Mouse (Mus musculus): ENCODE measurements around the gene Cnih4. TPM values are rescaled to one million over a fixed set of nuclear protein-coding genes. Genes with fewer than 3 reads are reported as not detected.
A peak's percentile ranks its signal among the peaks of the same experiment; 100 is the strongest.

Gene Cnih4
- polyA plus RNA-seq, 1 experiment, result 109 TPM

- no peak for TF ChIP-seq USF1 (IDR thresholded peaks at IDR 0.05; ENCODE audit: low read depth)
- peak; percentile 62 for TF ChIP-seq MAX (IDR thresholded peaks at IDR 0.05)
- peak; percentile 32 for TF ChIP-seq FOSL1 (IDR thresholded peaks at IDR 0.05; ENCODE audit: insufficient read depth, low read length, poor library complexity, severe bottlenecking)
- Histone ChIP-seq H3K27me3 (ENCODE audit: control insufficient read depth, insufficient read depth, insufficient read length) (no peaks in the 10 kb centered on the region), H3K36me3 (ENCODE audit: control insufficient read depth, insufficient read depth) (peaks cover 89% of the 10 kb centered on the region), H3K79me2 (ENCODE audit: control insufficient read depth, insufficient read depth) (no peaks in the 10 kb centered on the region), H3ac (ENCODE audit: control insufficient read depth, insufficient read length, low read depth) (no peak overlapping the region), H3K79me3 (ENCODE audit: low read depth) (peaks cover 3% of the 10 kb centered on the region), H3K4me3 (ENCODE audit: insufficient read depth, poor library complexity, severe bottlenecking) (no peak overlapping the region)
Measured at GRCm38 (mm10) chr1:181131915-181132314, 12.6 kb upstream of the Cnih4 start.

- TF ChIP-seq MAX (IDR thresholded peaks at IDR 0.05) (no peak), CEBPB (IDR thresholded peaks at IDR 0.05; ENCODE audit: low read depth) (no peak)
- Histone ChIP-seq H3K36me3 (ENCODE audit: control insufficient read depth, insufficient read depth) (peaks cover 81% of the 10 kb centered on the region), H3K4me3 (ENCODE audit: insufficient read depth, poor library complexity, severe bottlenecking) (no peak overlapping the region), H3K79me2 (ENCODE audit: control insufficient read depth, insufficient read depth) (peaks cover 44% of the 10 kb centered on the region), H3K79me3 (ENCODE audit: low read depth) (peaks cover 17% of the 10 kb centered on the region), H3K27me3 (ENCODE audit: control insufficient read depth, insufficient read depth, insufficient read length) (no peaks in the 10 kb centered on the region), H3ac (ENCODE audit: control insufficient read depth, insufficient read length, low read depth) (no peak overlapping the region)
Measured at GRCm38 (mm10) chr1:181138730-181139129, 5.8 kb upstream of the Cnih4 start.

GRCm38 (mm10) chr1:181143609-181143949 is 914 bp upstream of the Cnih4 start:
- peaks cover 17% of the 10 kb centered on the region for H3K79me3 ChIP-seq (ENCODE audit: low read depth)
- H3ac ChIP-seq (ENCODE audit: control insufficient read depth, insufficient read length, low read depth), result peak overlapping the region; percentile 91
- H3K79me2 ChIP-seq (ENCODE audit: control insufficient read depth, insufficient read depth), result peaks cover 54% of the 10 kb centered on the region
- TF ChIP-seq CTCF (IDR thresholded peaks at IDR 0.05; ENCODE audit: control insufficient read depth, insufficient read depth, insufficient read length) (no peak), FOSL1 (IDR thresholded peaks at IDR 0.05; ENCODE audit: insufficient read depth, low read length, poor library complexity, severe bottlenecking) (no peak), MAX (IDR thresholded peaks at IDR 0.05) (no peak), MYOG (IDR thresholded peaks at IDR 0.05; ENCODE audit: control insufficient read depth, extremely low read depth, insufficient read length) (no peak)
- H3K27me3 ChIP-seq (ENCODE audit: control insufficient read depth, insufficient read depth, insufficient read length), result no peaks in the 10 kb centered on the region
- peaks cover 36% of the 10 kb centered on the region for H3K36me3 ChIP-seq (ENCODE audit: control insufficient read depth, insufficient read depth)
- H3K4me3 ChIP-seq (ENCODE audit: insufficient read depth, poor library complexity, severe bottlenecking), result peak overlapping the region; percentile 74

GRCm38 (mm10) chr1:181144966-181145365 is 473 bp downstream of the Cnih4 start:
- Histone ChIP-seq H3K4me3 (ENCODE audit: insufficient read depth, poor library complexity, severe bottlenecking) (peak overlapping the region; percentile 74), H3K27me3 (ENCODE audit: control insufficient read depth, insufficient read depth, insufficient read length) (no peaks in the 10 kb centered on the region), H3K36me3 (ENCODE audit: control insufficient read depth, insufficient read depth) (peaks cover 23% of the 10 kb centered on the region), H3K79me2 (ENCODE audit: control insufficient read depth, insufficient read depth) (peaks cover 46% of the 10 kb centered on the region), H3ac (ENCODE audit: control insufficient read depth, insufficient read length, low read depth) (peak overlapping the region; percentile 64), H3K79me3 (ENCODE audit: low read depth) (peaks cover 17% of the 10 kb centered on the region)
- TF ChIP-seq CTCF (IDR thresholded peaks at IDR 0.05; ENCODE audit: control insufficient read depth, insufficient read depth, insufficient read length), result no peak
- TF ChIP-seq USF1 (IDR thresholded peaks at IDR 0.05; ENCODE audit: low read depth), result no peak
- no peak for TF ChIP-seq MYOD1 (IDR thresholded peaks at IDR 0.05; ENCODE audit: control insufficient read depth, insufficient read length, low read depth)
- TF ChIP-seq MAX (IDR thresholded peaks at IDR 0.05), result no peak
- TF ChIP-seq FOSL1 (IDR thresholded peaks at IDR 0.05; ENCODE audit: insufficient read depth, low read length, poor library complexity, severe bottlenecking), result no peak
- TF ChIP-seq MYOG (IDR thresholded peaks at IDR 0.05; ENCODE audit: control insufficient read depth, extremely low read depth, insufficient read length), result no peak
- TF ChIP-seq CEBPB (IDR thresholded peaks at IDR 0.05; ENCODE audit: low read depth), result no peak

- no peak for TF ChIP-seq USF1 (IDR thresholded peaks at IDR 0.05; ENCODE audit: low read depth)
- no peak for TF ChIP-seq MAX (IDR thresholded peaks at IDR 0.05)
- no peak for TF ChIP-seq FOSL1 (IDR thresholded peaks at IDR 0.05; ENCODE audit: insufficient read depth, low read length, poor library complexity, severe bottlenecking)
- TF ChIP-seq CTCF (IDR thresholded peaks at IDR 0.05; ENCODE audit: control insufficient read depth, insufficient read depth, insufficient read length), result no peak
- no peak for TF ChIP-seq MYOG (IDR thresholded peaks at IDR 0.05; ENCODE audit: control insufficient read depth, extremely low read depth, insufficient read length)
- no peak for TF ChIP-seq MYOD1 (IDR thresholded peaks at IDR 0.05; ENCODE audit: control insufficient read depth, insufficient read length, low read depth)
- no peak for TF ChIP-seq CEBPB (IDR thresholded peaks at IDR 0.05; ENCODE audit: low read depth)
Measured at GRCm38 (mm10) chr1:181146187-181146586, 1.7 kb downstream of the Cnih4 start.

GRCm38 (mm10) chr1:181148540-181148939 is 4.0 kb downstream of the Cnih4 start:
- H3K27me3 ChIP-seq (ENCODE audit: control insufficient read depth, insufficient read depth, insufficient read length), result no peaks in the 10 kb centered on the region
- peaks cover 25% of the 10 kb centered on the region for H3K79me3 ChIP-seq (ENCODE audit: low read depth)
- H3K4me3 ChIP-seq (ENCODE audit: insufficient read depth, poor library complexity, severe bottlenecking), result no peak overlapping the region
- no peak overlapping the region for H3ac ChIP-seq (ENCODE audit: control insufficient read depth, insufficient read length, low read depth)
- H3K79me2 ChIP-seq (ENCODE audit: control insufficient read depth, insufficient read depth), result peaks cover 39% of the 10 kb centered on the region
- no peak for TF ChIP-seq CEBPB (IDR thresholded peaks at IDR 0.05; ENCODE audit: low read depth)
- peaks cover 4% of the 10 kb centered on the region for H3K36me3 ChIP-seq (ENCODE audit: control insufficient read depth, insufficient read depth)

More at GRCm38 (mm10) chr1:181146187-181146586, 1.7 kb downstream of the Cnih4 start:
- Histone ChIP-seq H3ac (ENCODE audit: control insufficient read depth, insufficient read length, low read depth) (no peak overlapping the region), H3K27me3 (ENCODE audit: control insufficient read depth, insufficient read depth, insufficient read length) (no peaks in the 10 kb centered on the region), H3K4me3 (ENCODE audit: insufficient read depth, poor library complexity, severe bottlenecking) (no peak overlapping the region), H3K79me2 (ENCODE audit: control insufficient read depth, insufficient read depth) (peaks cover 39% of the 10 kb centered on the region), H3K79me3 (ENCODE audit: low read depth) (peaks cover 17% of the 10 kb centered on the region), H3K36me3 (ENCODE audit: control insufficient read depth, insufficient read depth) (peaks cover 11% of the 10 kb centered on the region)
